Comparison of ENCODE assay signal across 8 mouse cellular contexts in genomic region chr13:5860651-5861156, GRCm38 (mm10). TPM values are rescaled to one million over a fixed set of nuclear protein-coding genes. Genes with fewer than 3 reads are reported as not detected.
DNase-seq lines count a peak whose midpoint lies in the region; ATAC-seq and TF ChIP-seq lines count a peak whose summit lies in the region.

No protein-coding gene starts in this region.

- H3K9ac ChIP-seq in hindbrain, embryonic 13.5 days, result peak overlapping the region; percentile 89
- peak overlapping the region; percentile 96 for H3K9ac ChIP-seq in liver, postnatal 0 days (replicated peaks)
- peak overlapping the region; percentile 88 for H3K9ac ChIP-seq in neural tube, embryonic 14.5 days (replicated peaks; ENCODE audit: low read depth, low read length)

- H3K27ac ChIP-seq in hindbrain, embryonic 13.5 days, result peak overlapping the region; percentile 100
- H3K27ac ChIP-seq in liver, postnatal 0 days (ENCODE audit: low read depth), result peak overlapping the region; percentile 97
- H3K27ac ChIP-seq in neural tube, embryonic 14.5 days (ENCODE audit: low read depth, low read length), result peak overlapping the region; percentile 100

- peak overlapping the region; percentile 69 for H3K4me2 ChIP-seq in hindbrain, embryonic 13.5 days
- peak overlapping the region; percentile 91 for H3K4me2 ChIP-seq in liver, postnatal 0 days (ENCODE audit: low read depth, low read length)
- peak overlapping the region; percentile 82 for H3K4me2 ChIP-seq in neural tube, embryonic 14.5 days (ENCODE audit: low read depth, low read length)

- DNase-seq in heart, adult 8-10 months (ENCODE audit: low spot score), result peak; percentile 74
- DNase-seq in heart, adult 9 months (ENCODE audit: low spot score in 2 of 2), result no peak
- DNase-seq in MN1 (ENCODE audit: low spot score), result peak; percentile 74
- DNase-seq in liver, postnatal 0 days, result no peak
- no peak for DNase-seq in retina, postnatal 1 day

- ATAC-seq in erythroid progenitor cell, adult 5-6 weeks (replicated peaks; ENCODE audit: low FRiP score, poor library complexity, severe bottlenecking), result peak; percentile 21; the same call in 1 of the 2 replicates
- ATAC-seq in hindbrain, embryonic 13.5 days (ENCODE audit: low FRiP score), result peak; percentile 65
- ATAC-seq in liver, postnatal 0 days, result peak; percentile 47
- ATAC-seq in neural tube, embryonic 14.5 days (ENCODE audit: low read depth), result peak; percentile 52

- H3K36me3 ChIP-seq in hindbrain, embryonic 13.5 days, result peaks cover 10% of the 10 kb centered on the region
- H3K36me3 ChIP-seq in liver, postnatal 0 days (replicated peaks; ENCODE audit: insufficient read depth, low read length), result peaks cover 9% of the 10 kb centered on the region
- peaks cover 4% of the 10 kb centered on the region for H3K36me3 ChIP-seq in neural tube, embryonic 14.5 days (ENCODE audit: control insufficient read depth, insufficient read depth, low read length)

- H3K4me3 ChIP-seq in hindbrain, embryonic 13.5 days, result peak overlapping the region; percentile 68
- H3K4me3 ChIP-seq in liver, postnatal 0 days (ENCODE audit: low read depth, low read length), result peak overlapping the region; percentile 68
- peak overlapping the region; percentile 69 for H3K4me3 ChIP-seq in neural tube, embryonic 14.5 days (ENCODE audit: low read depth, low read length)

- H3K9me3 ChIP-seq in hindbrain, embryonic 13.5 days, result no peaks in the 10 kb centered on the region
- H3K9me3 ChIP-seq in liver, postnatal 0 days (ENCODE audit: low read length), result no peaks in the 10 kb centered on the region
- H3K9me3 ChIP-seq in neural tube, embryonic 14.5 days (ENCODE audit: control insufficient read depth, low read length), result no peaks in the 10 kb centered on the region

- H3K4me1 ChIP-seq in hindbrain, embryonic 13.5 days (replicated peaks), result peaks cover 26% of the 10 kb centered on the region
- peaks cover 9% of the 10 kb centered on the region for H3K4me1 ChIP-seq in liver, postnatal 0 days (ENCODE audit: insufficient read depth)
- peaks cover 9% of the 10 kb centered on the region for H3K4me1 ChIP-seq in neural tube, embryonic 14.5 days (ENCODE audit: control insufficient read depth, insufficient read depth, low read length)

- H3K27me3 ChIP-seq in hindbrain, embryonic 13.5 days, result no peaks in the 10 kb centered on the region
- no peaks in the 10 kb centered on the region for H3K27me3 ChIP-seq in liver, postnatal 0 days (ENCODE audit: insufficient read depth, low read length)
- H3K27me3 ChIP-seq in neural tube, embryonic 14.5 days (ENCODE audit: control insufficient read depth, insufficient read depth, low read length), result peaks cover 3% of the 10 kb centered on the region; the same call in 1 of the 2 replicates

- TF ChIP-seq EP300 in liver, postnatal 0 days (IDR thresholded peaks at IDR 0.05; ENCODE audit: low read depth), result no peak

- TF ChIP-seq CTCF in liver, postnatal 0 days (IDR thresholded peaks at IDR 0.05; ENCODE audit: low read depth), result peak; percentile 62

- under 1% methylated on average over 27 of the region's 27 CpGs for WGBS in hindbrain, embryonic 13.5 days
- under 1% methylated on average over 27 of the region's 27 CpGs for WGBS in liver, postnatal 0 days (ENCODE audit: insufficient replicate concordance)
- 0% methylated on average over 27 of the region's 27 CpGs for WGBS in neural tube, embryonic 14.5 days

RNA-seq across cellular contexts. Expression of gene Klf6, which starts 0.6 kb away (rescaled TPM):
- 10 to 100 TPM; 36.0 to 49.3 (median 42.0) TPM for total RNA-seq in heart, adult 8-10 months (2022)
- 18.9 and 32.4 TPM in 2 replicates for total RNA-seq in erythroid progenitor cell, adult 5-6 weeks (2015; ENCODE audit: low replicate concordance)
- 15.5 and 21.9 TPM in 2 replicates for total RNA-seq in erythroid progenitor cell, adult 5-6 weeks (2017; ENCODE audit: low replicate concordance)
- polyA plus RNA-seq in hindbrain, embryonic 13.5 days (2015; fragmentation: Nextera tagmentation; extraction: Ambion mirVana), result 70.1 and 78.1 TPM in 2 replicates
- 15.3 and 18.9 TPM in 2 replicates for polyA plus RNA-seq in liver, postnatal 0 days (2015; fragmentation: Nextera tagmentation; extraction: Ambion mirVana)
- polyA plus RNA-seq in neural tube, embryonic 14.5 days (2014; fragmentation: Nextera tagmentation; extraction: Ambion mirVana), result 83.5 and 97.5 TPM in 2 replicates

Comparison
In these comparisons a context has a peak if more than half of its experiments do, and no peak if none do; other contexts are left out.
1. DNase-seq: peak in heart, adult 8-10 months (single experiment) and MN1 (single experiment); none in heart, adult 9 months (0 of 2), liver, postnatal 0 days (single experiment) and retina, postnatal 1 day (single experiment).
2. Peak in every context shown above with its lines, with median percentiles within 50 percentile points of each other: ATAC-seq, H3K27ac ChIP-seq, H3K4me2 ChIP-seq, H3K4me3 ChIP-seq and H3K9ac ChIP-seq.